Mouse (Mus musculus) stomach, postnatal 0 days (tissue): ENCODE measurements around the gene Spaca7.

Source experiments
- CTCF ChIP-seq: IDR thresholded peaks from 2 replicates; pipeline ENCODE4 v1.5.1; 2016; ENCODE audit warnings: antibody characterized with exemption, low read depth, mild to moderate bottlenecking, moderate library complexity
- EP300 ChIP-seq: optimal IDR thresholded peaks from 2 replicates; pipeline ENCODE3; 2016; ENCODE audit warnings: antibody characterized with exemption

DNA sequence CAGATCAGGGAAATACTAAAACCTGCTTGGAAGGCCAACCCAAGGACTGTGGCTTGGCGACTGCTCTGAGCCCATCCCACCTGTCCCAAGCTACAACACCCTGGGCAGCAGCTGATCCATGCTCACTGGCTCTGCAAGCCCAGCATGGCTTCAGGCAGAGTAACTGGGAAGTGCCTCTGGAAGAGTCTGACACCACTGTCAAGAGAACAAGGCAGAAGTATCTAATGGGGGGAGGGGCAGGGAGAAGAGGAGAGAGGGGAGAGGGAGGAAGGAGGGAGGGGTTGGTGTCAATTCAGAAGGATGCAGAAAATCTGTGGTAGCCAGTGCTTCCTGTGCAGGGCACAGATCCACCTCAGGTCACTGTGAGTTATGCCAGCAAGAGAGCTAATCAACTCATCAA lies 48.5 kb upstream of the Spaca7 start:
- no peak for TF ChIP-seq CTCF
- TF ChIP-seq EP300, result no peak
